Mouse (Mus musculus) lung, adult 2 months (tissue): ENCODE results near the gene Anapc7.

ENCODE experiments used
- CTCF ChIP-seq: fragments of 200-500 bp; IDR thresholded peaks from 2 replicates; pipeline ENCODE4 v1.5.1; 2011; ENCODE audit warnings: mild to moderate bottlenecking, low read length, control low read depth; ENCODE audit not compliant: insufficient read depth
- POLR2A ChIP-seq: fragments of 200-500 bp; IDR thresholded peaks from 2 replicates; pipeline ENCODE4 v1.6.1; 2011; ENCODE audit warnings: low read depth, mild to moderate bottlenecking, control low read depth, low read length, borderline replicate concordance; ENCODE audit errors: extremely low read depth

- TF ChIP-seq CTCF (no peak), POLR2A (no peak)
Measured at GRCm38 (mm10) chr5:122402160-122402559, 19.3 kb upstream of the Anapc7 start.
